Mouse (Mus musculus) C3H10T1/2 (cell line): ENCODE measurements around the gene Tceal5. TPM values are rescaled to one million over a fixed set of nuclear protein-coding genes. Genes with fewer than 3 reads are reported as not detected.

Experiments used
- polyA plus RNA-seq, 2 experiments: library from polyadenylated mRNA; unstranded; fragments of >200 nt; fragmentation: generic; extraction: Trizol; gene quantifications; one replicate each; pipeline ENCODE4 v1.2.1; 2012; ENCODE audit warnings: missing spikeins in 2 of 2

The Tceal5 gene
- polyA plus RNA-seq = not detected

DNA sequence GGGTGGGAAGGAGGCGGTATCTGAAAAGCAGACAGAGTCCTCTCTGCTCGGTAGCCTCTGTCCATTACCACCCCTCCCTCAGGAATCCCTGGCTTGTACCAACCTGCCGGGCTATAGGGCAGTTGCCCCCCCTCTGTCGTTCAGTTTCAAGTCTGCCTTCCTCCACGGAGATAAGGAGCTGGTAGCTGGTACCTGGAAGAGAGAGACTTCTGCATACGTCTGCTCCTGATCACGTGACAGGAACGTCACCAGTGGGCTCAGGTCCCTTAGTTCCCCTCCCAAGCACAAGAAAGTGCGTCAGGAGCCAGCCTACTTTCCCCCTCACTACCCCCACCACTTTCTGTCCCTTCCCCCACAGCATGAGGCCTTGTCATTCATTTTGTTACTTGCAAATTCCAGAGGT, at the start of gene Tceal5:
Gene Tceal5 (minus strand): TSS at position 213 of the 403 bp plus-strand sequence.

GRCm38 (mm10) chrX:136244574-136245229, 41.0 kb upstream of the Tceal5 start, which contains the start of gene Tceal9:
Gene Tceal9, plus strand, starts transcription at chrX:136245079.

DNA sequence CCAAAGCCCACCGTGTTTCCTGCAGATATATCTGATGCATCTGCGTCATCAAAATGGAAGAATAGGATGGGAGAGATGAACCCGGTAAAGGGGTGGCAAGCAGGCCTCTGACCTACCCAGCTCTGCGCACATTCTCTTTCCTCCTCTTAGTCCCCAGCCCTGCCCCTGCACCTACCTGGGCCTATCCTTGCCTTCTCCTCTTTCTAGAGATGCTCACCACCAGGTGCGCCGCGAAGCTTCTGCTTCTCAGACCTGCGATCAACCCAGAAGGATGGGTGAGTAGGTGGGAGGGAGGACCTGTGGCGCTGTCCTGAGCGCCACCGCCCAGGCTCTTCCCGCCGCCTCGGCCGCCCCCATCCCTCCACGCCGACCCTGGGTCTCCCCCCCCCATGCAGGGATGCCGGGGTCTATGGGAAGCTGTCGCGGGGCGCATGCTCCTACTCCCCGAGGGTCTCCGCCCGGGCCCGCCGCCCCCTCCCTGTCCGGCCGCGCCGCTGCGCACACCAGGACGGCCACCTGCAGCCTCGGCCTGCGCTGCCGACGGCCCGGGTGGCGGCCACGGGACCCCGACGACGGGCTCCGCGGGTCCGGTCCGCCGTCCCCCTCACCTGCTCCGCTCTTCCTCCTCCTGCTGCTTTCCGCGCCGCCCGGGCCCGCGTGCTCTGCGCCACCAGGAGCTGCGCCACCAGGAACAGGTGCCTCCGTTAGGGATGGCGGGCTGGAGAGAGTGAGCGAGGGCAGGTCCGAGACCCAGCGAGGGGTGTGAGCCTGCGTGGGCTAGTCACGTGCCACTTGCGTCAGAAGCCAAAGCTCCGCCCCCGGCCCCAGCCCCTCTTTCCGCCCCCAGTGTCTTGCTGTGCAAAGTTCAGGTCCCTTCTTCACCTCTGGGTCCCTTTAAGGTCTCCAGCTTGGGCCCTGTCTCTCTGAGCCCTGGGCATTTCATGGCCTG, 11.3 kb upstream of the Tceal5 start, which contains the start of the genes Tceal7 and Bex1:
Gene Tceal7 (plus strand): TSS at position 51 of the 949 bp plus-strand sequence.
Gene Bex1 (minus strand): TSS at position 785 of the 949 bp plus-strand sequence.

GRCm38 (mm10) chrX:136172118-136172551, 31.5 kb downstream of the Tceal5 start, which contains the start of gene Tceal8:
Gene Tceal8, minus strand, starts transcription at chrX:136172342.

Other genes starting within 250 kb of the Tceal5 start
- gene Arxes2, start 210.1 kb downstream of the Tceal5 start, polyA plus RNA-seq = under 1 TPM; 0.06 to 0.27 TPM
- gene Arxes1, start 170.5 kb downstream of the Tceal5 start, polyA plus RNA-seq = not detected
- gene Bex2, start 135.6 kb downstream of the Tceal5 start, polyA plus RNA-seq = under 1 TPM in 1 of 2 experiments, not detected in 1; 0.02 TPM
- gene Nxf3, start 118.6 kb downstream of the Tceal5 start, polyA plus RNA-seq = under 1 TPM; 0.05 to 0.54 TPM
- not detected for gene Bex4, start 64.9 kb downstream of the Tceal5 start, polyA plus RNA-seq
- 10 to 100 TPM; 23.0 to 36.2 TPM for gene Tceal8, start 31.5 kb downstream of the Tceal5 start, polyA plus RNA-seq
- not detected for gene Tceal7, start 10.9 kb upstream of the Tceal5 start, polyA plus RNA-seq
- gene Bex1, start 11.6 kb upstream of the Tceal5 start, polyA plus RNA-seq = under 1 TPM in 1 of 2 experiments, not detected in 1; 0.06 TPM
- gene Tceal9, start 41.2 kb upstream of the Tceal5 start, polyA plus RNA-seq = 10 to 100 TPM; 15.1 to 99.1 TPM
- gene Bex3, start 66.4 kb upstream of the Tceal5 start, polyA plus RNA-seq = 100 to 1,000 TPM; 334 to 420 TPM